Mouse (Mus musculus): Measurements from ENCODE around the gene Rdh5. TPM values are rescaled to one million over a fixed set of nuclear protein-coding genes. Genes with fewer than 3 reads are reported as not detected.

The Rdh5 gene
- polyA plus RNA-seq, 1 experiment from 2014 or later, result 19.7 TPM

GRCm38 (mm10) chr10:128892246-128892645 is 30.4 kb downstream of the Rdh5 start:
- 0 out of 2 replicates have a peak, but pooled peaks cover 2% of the 10 kb centered on the region for H3K27me3 ChIP-seq (ENCODE audit: control insufficient read depth, insufficient read depth, low read length)
- H3K4me1 ChIP-seq (ENCODE audit: control insufficient read depth, insufficient read depth, low read length), result peaks cover 23% of the 10 kb centered on the region
- H3K9ac ChIP-seq (replicated peaks; ENCODE audit: low read depth, low read length), result peak overlapping the region; percentile 80
- peak overlapping the region; percentile 81 for H3K4me3 ChIP-seq (ENCODE audit: low read depth, low read length)
- H3K36me3 ChIP-seq (ENCODE audit: control insufficient read depth, insufficient read depth, low read length), result peaks cover 4% of the 10 kb centered on the region; the same call in 1 of the 2 replicates
- H3K4me2 ChIP-seq (ENCODE audit: low read depth, low read length), result peak overlapping the region; percentile 71
- no peaks in the 10 kb centered on the region for H3K9me3 ChIP-seq (ENCODE audit: control insufficient read depth, low read length)
- 1% methylated on average over 9 of the region's 9 CpGs for WGBS
- ATAC-seq (ENCODE audit: low read depth), result peak; percentile 16
- peak overlapping the region; percentile 90 for H3K27ac ChIP-seq (ENCODE audit: low read depth, low read length)

GRCm38 (mm10) chr10:128891296-128892094 is 31.2 kb downstream of the Rdh5 start, which contains the start of gene Gdf11:
TSS of gene Gdf11 (minus strand) at chr10:128891718.
- peak within 1 kb of the TSS; percentile 81 for H3K4me3 ChIP-seq (ENCODE audit: low read depth, low read length)
- H3K4me1 ChIP-seq (ENCODE audit: control insufficient read depth, insufficient read depth, low read length), result peaks cover 20% of the 10 kb centered on the region
- H3K27me3 ChIP-seq (ENCODE audit: control insufficient read depth, insufficient read depth, low read length), result no peaks in the 10 kb centered on the region
- H3K4me2 ChIP-seq (ENCODE audit: low read depth, low read length), result peak within 1 kb of the TSS; percentile 71
- H3K9me3 ChIP-seq (ENCODE audit: control insufficient read depth, low read length), result no peaks in the 10 kb centered on the region
- ATAC-seq (ENCODE audit: low read depth), result peak; percentile 88
- H3K27ac ChIP-seq (ENCODE audit: low read depth, low read length), result peak within 1 kb of the TSS; percentile 90
- WGBS, result under 1% methylated on average over 54 of the region's 89 CpGs
- peak within 1 kb of the TSS; percentile 80 for H3K9ac ChIP-seq (replicated peaks; ENCODE audit: low read depth, low read length)
- peaks cover 4% of the 10 kb centered on the region; the same call in 1 of the 2 replicates for H3K36me3 ChIP-seq (ENCODE audit: control insufficient read depth, insufficient read depth, low read length)

GRCm38 (mm10) chr10:128890383-128891295 is 32.0 kb downstream of the Rdh5 start:
- peaks cover 11% of the 10 kb centered on the region; the same call in 1 of the 2 replicates for H3K36me3 ChIP-seq (ENCODE audit: control insufficient read depth, insufficient read depth, low read length)
- H3K9me3 ChIP-seq (ENCODE audit: control insufficient read depth, low read length), result no peaks in the 10 kb centered on the region
- H3K27ac ChIP-seq (ENCODE audit: low read depth, low read length), result peak overlapping the region; percentile 90
- H3K4me3 ChIP-seq (ENCODE audit: low read depth, low read length), result peak overlapping the region; percentile 81
- H3K27me3 ChIP-seq (ENCODE audit: control insufficient read depth, insufficient read depth, low read length), result no peaks in the 10 kb centered on the region
- no peak for ATAC-seq (ENCODE audit: low read depth)
- WGBS, result under 1% methylated on average over 40 of the region's 40 CpGs
- H3K9ac ChIP-seq (replicated peaks; ENCODE audit: low read depth, low read length), result peak overlapping the region; percentile 80
- peak overlapping the region; percentile 71 for H3K4me2 ChIP-seq (ENCODE audit: low read depth, low read length)
- H3K4me1 ChIP-seq (ENCODE audit: control insufficient read depth, insufficient read depth, low read length), result peaks cover 17% of the 10 kb centered on the region

- Histone ChIP-seq H3K9me3 (ENCODE audit: control insufficient read depth, low read length) (no peaks in the 10 kb centered on the region), H3K4me1 (ENCODE audit: control insufficient read depth, insufficient read depth, low read length) (peaks cover 17% of the 10 kb centered on the region), H3K27ac (ENCODE audit: low read depth, low read length) (peak overlapping the region; percentile 90), H3K4me2 (ENCODE audit: low read depth, low read length) (peak overlapping the region; percentile 71), H3K9ac (replicated peaks; ENCODE audit: low read depth, low read length) (peak overlapping the region; percentile 80; the same call in 1 of the 2 replicates), H3K36me3 (ENCODE audit: control insufficient read depth, insufficient read depth, low read length) (peaks cover 17% of the 10 kb centered on the region; the same call in 1 of the 2 replicates), H3K4me3 (ENCODE audit: low read depth, low read length) (peak overlapping the region; percentile 81), H3K27me3 (ENCODE audit: control insufficient read depth, insufficient read depth, low read length) (no peaks in the 10 kb centered on the region)
- 0% methylated on average over 1 of the region's 2 CpGs for WGBS
- no peak for ATAC-seq (ENCODE audit: low read depth)
Observed at GRCm38 (mm10) chr10:128889846-128890245, 32.8 kb downstream of the Rdh5 start.

- Histone ChIP-seq H3K4me1 (ENCODE audit: control insufficient read depth, insufficient read depth, low read length) (peaks cover 17% of the 10 kb centered on the region), H3K27ac (ENCODE audit: low read depth, low read length) (peak overlapping the region; percentile 90)
- 1% methylated on average over 5 of the region's 7 CpGs for WGBS
Observed at GRCm38 (mm10) chr10:128888941-128889827, 33.5 kb downstream of the Rdh5 start.

GRCm38 (mm10) chr10:128882067-128882466 is 40.6 kb downstream of the Rdh5 start:
- H3K9me3 ChIP-seq (ENCODE audit: control insufficient read depth, low read length), result no peaks in the 10 kb centered on the region
- H3K27me3 ChIP-seq (ENCODE audit: control insufficient read depth, insufficient read depth, low read length), result no peaks in the 10 kb centered on the region
- H3K36me3 ChIP-seq (ENCODE audit: control insufficient read depth, insufficient read depth, low read length), result peaks cover 16% of the 10 kb centered on the region; the same call in 1 of the 2 replicates
- no peak overlapping the region for H3K4me3 ChIP-seq (ENCODE audit: low read depth, low read length)
- no peak overlapping the region for H3K27ac ChIP-seq (ENCODE audit: low read depth, low read length)
- no peaks in the 10 kb centered on the region for H3K4me1 ChIP-seq (ENCODE audit: control insufficient read depth, insufficient read depth, low read length)
- ATAC-seq (ENCODE audit: low read depth), result no peak
- no peak overlapping the region for H3K9ac ChIP-seq (replicated peaks; ENCODE audit: low read depth, low read length)
- H3K4me2 ChIP-seq (ENCODE audit: low read depth, low read length), result no peak overlapping the region
- 84% methylated on average over 5 of the region's 5 CpGs for WGBS

More at GRCm38 (mm10) chr10:128888941-128889827, 33.5 kb downstream of the Rdh5 start:
- Histone ChIP-seq H3K9ac (replicated peaks; ENCODE audit: low read depth, low read length) (peak overlapping the region; percentile 49), H3K27me3 (ENCODE audit: control insufficient read depth, insufficient read depth, low read length) (no peaks in the 10 kb centered on the region), H3K4me2 (ENCODE audit: low read depth, low read length) (peak overlapping the region; percentile 71), H3K9me3 (ENCODE audit: control insufficient read depth, low read length) (no peaks in the 10 kb centered on the region), H3K36me3 (ENCODE audit: control insufficient read depth, insufficient read depth, low read length) (peaks cover 20% of the 10 kb centered on the region; the same call in 1 of the 2 replicates), H3K4me3 (ENCODE audit: low read depth, low read length) (peak overlapping the region; percentile 81)
- peak; percentile 44 for ATAC-seq (ENCODE audit: low read depth)

GRCm38 (mm10) chr10:128878811-128879210 is 43.9 kb downstream of the Rdh5 start:
- Histone ChIP-seq H3K4me2 (ENCODE audit: low read depth, low read length) (no peak overlapping the region), H3K9ac (replicated peaks; ENCODE audit: low read depth, low read length) (no peak overlapping the region), H3K9me3 (ENCODE audit: control insufficient read depth, low read length) (no peaks in the 10 kb centered on the region), H3K4me3 (ENCODE audit: low read depth, low read length) (no peak overlapping the region), H3K4me1 (ENCODE audit: control insufficient read depth, insufficient read depth, low read length) (no peaks in the 10 kb centered on the region), H3K27ac (ENCODE audit: low read depth, low read length) (no peak overlapping the region), H3K36me3 (ENCODE audit: control insufficient read depth, insufficient read depth, low read length) (peaks cover 7% of the 10 kb centered on the region; the same call in 1 of the 2 replicates), H3K27me3 (ENCODE audit: control insufficient read depth, insufficient read depth, low read length) (no peaks in the 10 kb centered on the region)
- ATAC-seq (ENCODE audit: low read depth), result no peak
- WGBS, result 72% methylated on average over 2 of the region's 2 CpGs

GRCm38 (mm10) chr10:128878291-128878690 is 44.4 kb downstream of the Rdh5 start:
- H3K27me3 ChIP-seq (ENCODE audit: control insufficient read depth, insufficient read depth, low read length), result no peaks in the 10 kb centered on the region
- no peak for ATAC-seq (ENCODE audit: low read depth)
- no peak overlapping the region for H3K4me3 ChIP-seq (ENCODE audit: low read depth, low read length)
- H3K36me3 ChIP-seq (ENCODE audit: control insufficient read depth, insufficient read depth, low read length), result peaks cover 12% of the 10 kb centered on the region
- H3K4me2 ChIP-seq (ENCODE audit: low read depth, low read length), result no peak overlapping the region
- H3K9ac ChIP-seq (replicated peaks; ENCODE audit: low read depth, low read length), result no peak overlapping the region
- H3K27ac ChIP-seq (ENCODE audit: low read depth, low read length), result no peak overlapping the region
- no peaks in the 10 kb centered on the region for H3K9me3 ChIP-seq (ENCODE audit: control insufficient read depth, low read length)
- H3K4me1 ChIP-seq (ENCODE audit: control insufficient read depth, insufficient read depth, low read length), result no peaks in the 10 kb centered on the region

All from neural tube, embryonic 14.5 days (tissue).